Mouse (Mus musculus): ENCODE data around the gene Tom1l2. TPM values are rescaled to one million over a fixed set of nuclear protein-coding genes. Genes with fewer than 3 reads are reported as not detected.

Tom1l2 gene
- total and polyA plus RNA-seq, 3 experiments, result 4.8 to 10.4 (median 10.4) TPM

GRCm38 (mm10) chr11:60206207-60206606, 146.5 kb downstream of the Tom1l2 start:
- Histone ChIP-seq H3K36me3 (replicated peaks in 1 of 2; ENCODE audit: control insufficient read depth in 1 of 2, insufficient read depth in 1 of 2, low read length in 1 of 2) (peaks cover 63 to 81% of the 10 kb centered on the region in 2 experiments), H3K4me1 (ENCODE audit: control insufficient read depth in 1 of 2, insufficient read depth in 2 of 2) (peaks cover 24 to 41% of the 10 kb centered on the region in 2 experiments), H3K9ac (ENCODE audit: insufficient read depth, low read depth) (no peak overlapping the region), H3K4me2 (ENCODE audit: insufficient read depth, low read depth, poor library complexity, severe bottlenecking) (no peak overlapping the region), H3K27me3 (replicated peaks) (no peaks in the 10 kb centered on the region), H3K79me2 (replicated peaks; ENCODE audit: control insufficient read depth, extremely low read depth, insufficient read depth, poor library complexity, severe bottlenecking) (peaks cover 43% of the 10 kb centered on the region), H3K9me3 (replicated peaks; ENCODE audit: low read length) (no peaks in the 10 kb centered on the region), H3K27ac (ENCODE audit: insufficient read depth, low read depth) (no peak overlapping the region), H3K4me3 (replicated peaks in 1 of 3; ENCODE audit: low read depth in 2 of 3, low read length in 2 of 3, poor library complexity in 1 of 3) (no peak overlapping the region)
- no peak for DNase-seq (ENCODE audit: extremely low read depth)
- TF ChIP-seq JUN (IDR thresholded peaks at IDR 0.05; ENCODE audit: insufficient read depth, low read depth, low read length), result no peak
- TF ChIP-seq TBP (conservative IDR thresholded peaks at IDR 0.05; ENCODE audit: low read depth, low read length), result no peak
- no peak for TF ChIP-seq E2F4 (IDR thresholded peaks at IDR 0.05; ENCODE audit: insufficient replicate concordance, low read depth, low read length)
- TF ChIP-seq GABPA (IDR thresholded peaks at IDR 0.05; ENCODE audit: insufficient replicate concordance, low read depth, low read length), result no peak
- no peak for TF ChIP-seq SIN3A (IDR thresholded peaks at IDR 0.05; ENCODE audit: low read length)
- TF ChIP-seq KAT2A (IDR thresholded peaks at IDR 0.05; ENCODE audit: insufficient replicate concordance, low read length), result no peak
- no peak for TF ChIP-seq ZKSCAN1 (IDR thresholded peaks at IDR 0.05; ENCODE audit: borderline replicate concordance, low read depth, low read length)
- TF ChIP-seq ZNF384 (IDR thresholded peaks at IDR 0.05; ENCODE audit: low read depth, low read length), result no peak
- TF ChIP-seq PAX5 (IDR thresholded peaks at IDR 0.05; ENCODE audit: low read length), result no peak
- dilution Hi-C loops (cut with MboI; ENCODE audit: extremely low pct_ligation_motif_present, extremely low pct_unique_long_range_greater_than_20kb, low sequenced_read_pairs) (no loop called here), in situ Hi-C loops (cut with MboI; ENCODE audit: low pct_ligation_motif_present, low pct_unique_long_range_greater_than_20kb, low sequenced_read_pairs) (no loop called here)

- Histone ChIP-seq H3K27me3 (replicated peaks) (no peaks in the 10 kb centered on the region), H3K9me3 (replicated peaks; ENCODE audit: low read length) (no peaks in the 10 kb centered on the region), H3K36me3 (replicated peaks in 1 of 2; ENCODE audit: control insufficient read depth in 1 of 2, insufficient read depth in 1 of 2, low read length in 1 of 2) (peaks cover 75 to 91% of the 10 kb centered on the region in 2 experiments), H3K79me2 (replicated peaks; ENCODE audit: control insufficient read depth, extremely low read depth, insufficient read depth, poor library complexity, severe bottlenecking) (peaks cover 36% of the 10 kb centered on the region), H3K9ac (ENCODE audit: insufficient read depth, low read depth) (no peak overlapping the region), H3K27ac (ENCODE audit: insufficient read depth, low read depth) (no peak overlapping the region), H3K4me1 (ENCODE audit: control insufficient read depth in 1 of 2, insufficient read depth in 2 of 2) (peaks cover 18 to 33% of the 10 kb centered on the region in 2 experiments), H3K4me3 (replicated peaks in 1 of 3; ENCODE audit: low read depth in 2 of 3, low read length in 2 of 3, poor library complexity in 1 of 3) (no peak overlapping the region), H3K4me2 (ENCODE audit: insufficient read depth, low read depth, poor library complexity, severe bottlenecking) (no peak overlapping the region)
- TF ChIP-seq MXI1 (IDR thresholded peaks at IDR 0.05; ENCODE audit: low read depth, low read length) (no peak), E2F4 (IDR thresholded peaks at IDR 0.05; ENCODE audit: insufficient replicate concordance, low read depth, low read length) (no peak), MEF2A (IDR thresholded peaks at IDR 0.05; ENCODE audit: borderline replicate concordance, low read depth, low read length) (no peak), USF1 (IDR thresholded peaks at IDR 0.05; ENCODE audit: low read depth, low read length) (no peak), CHD2 (IDR thresholded peaks at IDR 0.05; ENCODE audit: low read length) (no peak), JUN (IDR thresholded peaks at IDR 0.05; ENCODE audit: insufficient read depth, low read depth, low read length) (no peak), RAD21 (IDR thresholded peaks at IDR 0.05; ENCODE audit: low read depth, low read length) (no peak), SMC3 (IDR thresholded peaks at IDR 0.05; ENCODE audit: low read depth, low read length) (no peak), ZNF384 (IDR thresholded peaks at IDR 0.05; ENCODE audit: low read depth, low read length) (no peak), ZMIZ1 (IDR thresholded peaks at IDR 0.05; ENCODE audit: low read depth, low read length) (no peak), POLR2AphosphoS2 (IDR thresholded peaks at IDR 0.05; ENCODE audit: low read depth, low read length) (no peak)
- no peak for DNase-seq (ENCODE audit: extremely low read depth)
- in situ Hi-C loops (cut with MboI; ENCODE audit: low pct_ligation_motif_present, low pct_unique_long_range_greater_than_20kb, low sequenced_read_pairs) (no loop called here), dilution Hi-C loops (cut with MboI; ENCODE audit: extremely low pct_ligation_motif_present, extremely low pct_unique_long_range_greater_than_20kb, low sequenced_read_pairs) (no loop called here)
These were observed 147.7 kb downstream of the Tom1l2 start for GRCm38 (mm10) chr11:60205026-60205425.
